Mouse (Mus musculus): ENCODE measurements around the gene Gm10638. TPM values are rescaled to one million over a fixed set of nuclear protein-coding genes. Genes with fewer than 3 reads are reported as not detected.
A peak's percentile ranks its signal among the peaks of the same experiment; 100 is the strongest.

Gm10638 gene
- total RNA-seq, 1 experiment from 2014 or later, result not detected

DNA sequence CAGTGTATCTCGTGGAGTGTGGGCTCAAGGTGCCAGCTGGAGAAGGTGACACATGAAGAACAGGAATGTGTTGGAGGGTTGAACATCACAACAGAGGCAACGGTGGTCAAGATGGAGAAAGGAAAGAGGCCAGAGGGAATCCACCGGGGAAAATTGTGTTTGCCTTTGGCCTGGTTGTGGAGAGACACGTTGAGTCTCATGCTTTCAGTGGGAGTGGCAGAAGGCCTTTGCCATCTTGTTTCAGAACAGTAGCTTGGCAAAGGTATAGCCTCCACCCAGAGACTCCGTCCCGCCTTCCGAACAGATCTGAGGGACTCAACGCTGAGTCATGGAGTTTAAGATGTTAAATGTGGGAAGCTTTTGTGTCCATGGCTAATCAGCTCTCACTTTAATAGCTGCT lies 20.2 kb downstream of the Gm10638 start:
- ATAC-seq (replicated peaks in 1 of 2; ENCODE audit: insufficient read depth in 1 of 2, low FRiP score in 2 of 2, low TSS enrichment in 1 of 2, low read depth in 1 of 2, poor library complexity in 2 of 2, severe bottlenecking in 2 of 2), result no peak

DNA sequence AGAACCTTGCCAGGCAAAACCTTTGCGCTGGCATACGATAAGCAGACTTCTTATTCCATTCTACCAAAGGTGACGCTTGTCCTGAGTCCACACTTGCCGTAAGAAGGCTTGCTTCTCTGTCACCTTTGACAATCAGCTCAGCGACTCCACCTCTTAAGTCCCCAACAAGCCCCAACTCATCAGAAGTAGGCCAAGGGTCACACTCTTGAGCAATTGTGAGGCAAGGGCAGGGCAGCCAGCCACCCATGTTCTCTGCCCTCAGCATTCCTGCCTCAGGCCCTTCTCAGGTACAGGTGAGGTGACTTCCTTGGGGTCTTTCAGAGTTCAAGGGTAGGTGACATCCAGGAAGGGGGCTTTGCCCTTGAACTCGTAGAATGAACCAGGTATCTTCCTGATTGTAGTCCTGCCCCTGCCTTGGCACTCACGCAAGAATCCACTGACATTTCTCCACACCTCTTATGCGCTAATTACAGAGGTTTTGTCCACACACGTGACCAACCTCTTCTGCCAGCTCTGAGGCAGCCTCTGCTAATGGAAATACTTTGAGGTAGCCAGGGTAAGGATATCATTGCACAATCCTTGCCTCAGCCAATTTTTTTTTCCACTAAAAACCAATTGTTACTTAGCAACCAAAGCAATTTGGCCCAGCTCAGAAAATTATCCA lies 21.2 kb downstream of the Gm10638 start:
- ATAC-seq (replicated peaks in 1 of 2; ENCODE audit: insufficient read depth in 1 of 2, low FRiP score in 2 of 2, low TSS enrichment in 1 of 2, low read depth in 1 of 2, poor library complexity in 2 of 2, severe bottlenecking in 2 of 2), result peak in 1 of 2 experiments; percentile 38; a peak in 1 of 4 replicates

DNA sequence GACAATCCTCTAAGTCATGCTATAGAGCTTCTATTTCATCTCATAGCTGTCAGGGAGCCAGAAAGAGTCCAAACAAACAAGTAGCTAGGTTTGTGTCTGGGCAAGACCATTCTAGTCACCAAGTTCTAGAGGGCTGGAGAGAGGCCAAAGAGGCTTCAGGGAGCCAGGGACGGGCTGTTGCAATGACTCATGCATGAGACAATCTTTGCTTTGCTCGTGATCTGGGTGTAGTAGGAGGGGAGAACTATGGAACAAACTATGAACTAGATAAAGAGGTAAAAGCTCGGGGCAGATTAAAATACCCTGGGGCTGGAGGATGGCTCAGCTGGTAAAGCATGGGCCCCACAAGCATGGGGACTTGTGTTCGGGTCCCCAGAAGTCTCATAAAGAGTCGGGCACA lies 23.0 kb downstream of the Gm10638 start:
- ATAC-seq (replicated peaks in 1 of 2; ENCODE audit: insufficient read depth in 1 of 2, low FRiP score in 2 of 2, low TSS enrichment in 1 of 2, low read depth in 1 of 2, poor library complexity in 2 of 2, severe bottlenecking in 2 of 2), result no peak

DNA sequence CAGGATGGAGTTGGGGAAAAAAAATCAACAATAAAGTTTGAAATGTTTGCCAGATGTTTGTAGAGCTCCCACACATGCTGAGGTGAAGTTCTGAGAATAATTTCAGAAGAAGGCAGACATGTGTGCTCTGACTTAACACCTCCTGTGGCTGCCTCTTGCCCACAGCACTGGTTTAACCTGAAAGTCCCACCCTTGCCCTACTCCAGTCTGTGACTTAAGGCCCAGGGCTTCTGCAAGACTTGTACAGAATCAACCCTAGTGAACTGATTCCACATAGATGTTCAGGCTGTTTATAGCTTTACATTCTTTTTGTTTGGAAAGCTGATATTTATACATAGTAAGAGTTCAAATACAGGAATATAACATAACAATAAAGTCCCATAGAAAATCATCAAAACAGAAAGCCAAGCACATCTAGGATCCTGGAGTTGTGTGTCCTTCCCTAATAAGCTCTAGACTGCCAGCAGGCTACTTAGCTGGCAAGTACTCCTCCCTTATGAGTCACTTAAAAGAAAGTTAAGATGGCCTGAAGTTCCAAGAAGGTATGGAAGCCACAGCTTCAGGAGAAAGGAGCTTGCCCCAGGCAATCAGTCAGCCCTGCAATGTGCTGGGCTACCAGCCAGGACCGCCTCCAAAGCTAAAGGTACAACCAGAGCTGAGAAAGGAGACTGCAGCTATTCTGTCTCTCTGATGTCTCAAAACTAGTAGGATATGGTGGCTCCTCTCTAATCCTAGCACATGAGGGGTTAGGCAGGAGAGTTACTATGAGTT lies 24.6 kb downstream of the Gm10638 start:
- no peak for ATAC-seq (replicated peaks in 1 of 2; ENCODE audit: insufficient read depth in 1 of 2, low FRiP score in 2 of 2, low TSS enrichment in 1 of 2, low read depth in 1 of 2, poor library complexity in 2 of 2, severe bottlenecking in 2 of 2)

DNA sequence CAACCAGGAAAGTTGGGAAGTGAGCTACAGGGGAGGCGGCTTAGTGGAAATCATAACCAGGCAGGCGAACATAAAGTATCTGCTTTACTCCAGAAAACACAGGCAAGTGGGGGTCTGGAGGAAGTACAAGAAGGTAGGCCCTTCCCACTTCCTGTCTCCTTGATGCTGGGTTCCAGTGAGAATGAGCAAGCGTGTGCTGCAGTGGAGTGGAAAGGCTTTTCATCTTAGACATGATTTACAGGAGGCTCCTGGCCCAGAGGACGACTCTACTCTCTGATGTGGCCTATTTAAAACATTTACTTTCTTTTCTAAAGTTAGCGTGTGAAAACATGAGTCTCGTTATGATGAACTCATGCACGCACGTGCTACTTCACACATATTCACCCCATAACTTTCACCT lies 33.7 kb downstream of the Gm10638 start:
- peak in 1 of 2 experiments; percentile 32; a peak in 2 of 4 replicates for ATAC-seq (replicated peaks in 1 of 2; ENCODE audit: insufficient read depth in 1 of 2, low FRiP score in 2 of 2, low TSS enrichment in 1 of 2, low read depth in 1 of 2, poor library complexity in 2 of 2, severe bottlenecking in 2 of 2)

DNA sequence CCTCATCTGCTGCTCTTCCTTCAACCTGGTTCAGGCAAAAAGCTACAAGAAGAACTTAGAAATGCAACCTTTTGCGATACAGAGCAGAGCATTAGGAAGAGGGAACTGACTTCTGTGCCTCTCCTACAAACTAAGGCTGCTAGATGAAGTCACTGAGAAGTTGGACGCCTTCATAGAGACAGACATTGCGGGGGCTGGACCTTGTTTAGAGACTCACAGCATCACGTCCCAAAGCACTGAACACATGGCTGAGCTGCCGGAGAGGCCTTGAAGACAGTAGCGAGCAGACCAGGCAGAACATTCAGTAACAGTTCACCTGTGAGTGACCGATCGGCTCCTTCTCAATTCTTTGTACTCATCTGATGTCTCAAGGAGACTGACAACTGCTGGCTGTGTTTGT lies 35.6 kb downstream of the Gm10638 start:
- no peak for ATAC-seq (replicated peaks in 1 of 2; ENCODE audit: insufficient read depth in 1 of 2, low FRiP score in 2 of 2, low TSS enrichment in 1 of 2, low read depth in 1 of 2, poor library complexity in 2 of 2, severe bottlenecking in 2 of 2)

DNA sequence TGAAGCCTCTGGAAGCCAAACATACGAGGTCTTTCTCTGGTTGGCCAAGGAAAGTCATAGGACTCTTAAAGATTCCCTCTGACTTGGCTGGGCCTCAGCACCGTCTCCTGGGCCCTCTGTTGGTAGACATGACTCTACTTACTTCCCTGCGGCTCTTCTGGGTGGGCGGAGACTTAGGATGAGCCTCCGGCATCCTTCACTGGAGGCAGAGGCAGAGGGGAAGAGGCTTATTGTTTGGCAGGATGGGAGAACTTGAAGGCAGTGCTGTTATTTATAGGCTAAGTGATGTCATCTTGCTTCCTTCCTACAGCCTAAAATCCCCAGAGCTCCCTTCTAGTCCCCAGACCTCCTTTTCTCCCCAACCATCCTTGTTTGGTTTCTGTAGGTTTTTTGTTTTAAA lies 41.0 kb downstream of the Gm10638 start:
- ATAC-seq (replicated peaks in 1 of 2; ENCODE audit: insufficient read depth in 1 of 2, low FRiP score in 2 of 2, low TSS enrichment in 1 of 2, low read depth in 1 of 2, poor library complexity in 2 of 2, severe bottlenecking in 2 of 2), result no peak

DNA sequence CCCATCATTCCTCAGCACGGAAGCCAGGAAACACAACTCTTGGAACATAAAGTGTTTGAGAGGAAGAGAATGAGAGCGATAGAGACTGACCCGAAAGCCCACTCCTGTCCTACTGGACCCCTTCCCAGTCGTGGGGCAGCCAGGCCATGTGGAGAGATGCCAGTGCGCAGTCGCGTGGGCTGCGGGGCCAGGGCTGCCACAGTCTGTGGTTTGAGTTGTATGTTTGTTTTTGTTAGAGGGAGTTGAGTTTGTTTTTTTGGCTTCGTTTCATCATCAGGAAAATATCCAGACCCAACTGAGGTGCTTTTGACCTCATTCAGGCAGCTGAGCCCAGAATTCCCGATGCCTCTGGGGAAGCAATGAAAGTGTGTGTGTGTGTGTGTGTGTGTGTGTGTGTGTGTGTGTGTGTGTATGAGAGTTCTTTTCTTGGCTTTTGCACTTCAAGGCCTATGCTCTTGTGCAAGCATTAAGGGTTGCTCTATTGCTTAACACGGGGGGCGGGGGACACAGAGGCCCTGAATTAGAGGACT lies 42.5 kb downstream of the Gm10638 start:
- ATAC-seq (replicated peaks in 1 of 2; ENCODE audit: insufficient read depth in 1 of 2, low FRiP score in 2 of 2, low TSS enrichment in 1 of 2, low read depth in 1 of 2, poor library complexity in 2 of 2, severe bottlenecking in 2 of 2), result no peak

DNA sequence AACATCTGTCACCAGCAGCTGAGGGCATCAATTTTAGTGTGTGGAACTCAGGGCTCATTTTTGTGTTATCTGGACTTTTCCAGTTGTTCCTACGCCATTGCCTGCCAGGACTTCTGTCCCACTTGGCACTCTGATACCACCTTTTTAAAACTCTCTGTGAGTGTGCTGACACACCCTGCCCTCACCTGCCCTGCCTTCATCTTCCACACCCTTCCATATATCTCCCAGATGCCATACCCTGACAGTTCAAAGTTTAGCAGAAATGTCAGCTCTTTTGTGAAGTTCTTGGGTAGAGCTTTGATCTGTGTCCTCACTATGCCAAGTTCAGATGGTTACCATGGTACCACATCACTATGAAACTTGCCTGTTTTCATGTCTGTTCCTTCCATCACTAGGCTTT lies 44.1 kb downstream of the Gm10638 start:
- no peak for ATAC-seq (replicated peaks in 1 of 2; ENCODE audit: insufficient read depth in 1 of 2, low FRiP score in 2 of 2, low TSS enrichment in 1 of 2, low read depth in 1 of 2, poor library complexity in 2 of 2, severe bottlenecking in 2 of 2)

DNA sequence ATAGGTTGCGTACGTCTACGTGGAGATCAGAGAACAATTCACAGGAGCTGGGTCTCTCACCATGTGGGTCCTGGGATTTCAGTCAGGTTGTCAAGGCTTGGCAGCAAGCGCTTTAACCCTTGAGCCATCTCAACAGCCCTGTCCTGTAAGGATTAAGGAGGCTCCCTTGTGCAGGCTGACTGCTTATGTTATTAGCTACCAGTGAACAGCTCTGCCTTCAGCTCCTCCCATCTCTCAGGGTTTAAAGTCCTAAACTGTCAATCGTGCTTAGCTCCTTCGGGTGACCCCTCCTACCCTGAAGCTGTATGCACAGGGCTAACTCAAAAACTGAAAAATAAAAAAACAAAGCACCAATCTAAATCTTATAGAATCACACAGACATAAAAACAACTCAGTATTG lies 46.0 kb downstream of the Gm10638 start:
- no peak for ATAC-seq (replicated peaks in 1 of 2; ENCODE audit: insufficient read depth in 1 of 2, low FRiP score in 2 of 2, low TSS enrichment in 1 of 2, low read depth in 1 of 2, poor library complexity in 2 of 2, severe bottlenecking in 2 of 2)

DNA sequence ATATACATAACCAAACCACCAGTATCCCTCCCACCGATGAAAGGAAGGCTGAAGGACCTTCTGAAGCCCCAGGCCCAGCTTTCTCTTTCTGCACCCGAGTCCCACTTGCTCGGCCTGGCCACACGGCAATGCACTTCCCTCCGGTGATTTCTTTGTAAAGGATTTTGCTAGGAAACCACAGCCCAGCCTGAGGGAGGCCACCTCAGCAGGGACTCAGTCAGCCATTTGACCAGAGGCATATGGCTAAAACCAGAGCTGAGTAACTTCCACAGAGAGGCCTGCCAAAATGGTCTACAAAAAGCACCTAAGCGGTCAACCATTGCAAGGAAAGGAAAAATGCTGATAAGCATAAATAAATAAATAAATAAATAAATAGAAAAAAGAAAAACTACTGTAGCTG lies 49.2 kb downstream of the Gm10638 start:
- ATAC-seq (replicated peaks in 1 of 2; ENCODE audit: insufficient read depth in 1 of 2, low FRiP score in 2 of 2, low TSS enrichment in 1 of 2, low read depth in 1 of 2, poor library complexity in 2 of 2, severe bottlenecking in 2 of 2), result no peak

Other genes with a start within 250 kb of the Gm10638 start
- not detected in 2 replicates for gene Abcc12, start 165.0 kb upstream of the Gm10638 start, total RNA-seq (2017)
- gene Lonp2, start 121.7 kb upstream of the Gm10638 start, total RNA-seq (2017), result 90.2 and 95.2 TPM in 2 replicates
- 32.5 and 48.3 TPM in 2 replicates for gene Siah1a, start 235 bp downstream of the Gm10638 start, total RNA-seq (2017)
- gene N4bp1, start 139.6 kb downstream of the Gm10638 start, total RNA-seq (2017), result 19.5 and 23.3 TPM in 2 replicates

Measured in hematopoietic stem cell, adult 5-6 weeks (primary cell).